Mouse (Mus musculus): ENCODE results near the gene Slc27a3. TPM values are rescaled to one million over a fixed set of nuclear protein-coding genes. Genes with fewer than 3 reads are reported as not detected.

Slc27a3 gene
- 1 to 10 TPM in 2 of 4 experiments, under 1 TPM in 2; 0.65 to 1.1 (median 0.96) TPM for total RNA-seq (2022)

- DNase-seq (ENCODE audit: low spot score in 2 of 2): peak in 1 of 2 experiments; percentile 31
These were observed at the start of gene Slc27a3 for GRCm38 (mm10) chr3:90389511-90390490. Slc27a3 (minus strand) TSS chr3:90389938.

GRCm38 (mm10) chr3:90437131-90437530 lies 47.4 kb upstream of the Slc27a3 start:
- no peak for DNase-seq (ENCODE audit: low spot score in 2 of 2)

DNA sequence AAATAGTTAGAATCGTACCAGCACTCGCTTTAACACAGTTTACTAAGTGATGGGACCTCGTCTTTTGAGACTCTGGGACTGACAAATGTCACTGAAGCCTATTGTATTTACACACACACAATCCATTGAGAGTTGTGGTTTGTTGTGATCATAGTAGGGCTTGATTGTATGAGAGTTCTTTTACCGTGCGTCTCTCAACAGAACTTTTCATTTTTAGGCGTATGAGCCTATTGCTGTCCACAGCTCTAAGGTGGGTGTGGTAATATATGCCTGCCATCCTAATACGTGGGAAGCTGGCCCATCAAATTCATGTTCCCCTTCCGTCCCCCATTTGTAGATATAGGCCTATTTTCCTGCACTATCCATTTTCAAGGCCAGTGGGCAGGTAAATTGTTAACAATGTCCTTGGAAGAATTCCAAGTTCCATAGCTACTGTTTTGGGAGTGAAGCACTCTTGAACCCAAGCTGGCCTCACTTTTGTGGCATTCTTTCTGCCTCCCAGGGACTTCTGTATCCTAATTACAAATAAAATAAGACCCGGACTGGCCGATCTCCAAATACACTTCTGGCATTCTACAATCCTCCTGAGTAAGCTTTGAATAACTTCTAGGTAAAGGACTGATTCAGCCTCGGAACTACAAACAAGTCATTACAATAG lies 44.5 kb upstream of the Slc27a3 start:
- no peak for DNase-seq (ENCODE audit: low spot score in 2 of 2)

- peak; percentile 100 for DNase-seq (ENCODE audit: low spot score in 2 of 2)
These were observed 43.8 kb upstream of the Slc27a3 start, which contains the start of gene Ints3 for GRCm38 (mm10) chr3:90433381-90434020. Ints3 (minus strand) TSS chr3:90433622.

GRCm38 (mm10) chr3:90432811-90433219 lies 43.1 kb upstream of the Slc27a3 start:
- DNase-seq (ENCODE audit: low spot score in 2 of 2): peak; percentile 13 to 15

GRCm38 (mm10) chr3:90432348-90432747 lies 42.6 kb upstream of the Slc27a3 start:
- DNase-seq (ENCODE audit: low spot score in 2 of 2): no peak

- no peak for DNase-seq (ENCODE audit: low spot score in 2 of 2)
These were observed 39.8 kb upstream of the Slc27a3 start for GRCm38 (mm10) chr3:90429576-90429975.

- DNase-seq (ENCODE audit: low spot score in 2 of 2): no peak
These were observed 38.4 kb upstream of the Slc27a3 start for GRCm38 (mm10) chr3:90428186-90428585.

DNA sequence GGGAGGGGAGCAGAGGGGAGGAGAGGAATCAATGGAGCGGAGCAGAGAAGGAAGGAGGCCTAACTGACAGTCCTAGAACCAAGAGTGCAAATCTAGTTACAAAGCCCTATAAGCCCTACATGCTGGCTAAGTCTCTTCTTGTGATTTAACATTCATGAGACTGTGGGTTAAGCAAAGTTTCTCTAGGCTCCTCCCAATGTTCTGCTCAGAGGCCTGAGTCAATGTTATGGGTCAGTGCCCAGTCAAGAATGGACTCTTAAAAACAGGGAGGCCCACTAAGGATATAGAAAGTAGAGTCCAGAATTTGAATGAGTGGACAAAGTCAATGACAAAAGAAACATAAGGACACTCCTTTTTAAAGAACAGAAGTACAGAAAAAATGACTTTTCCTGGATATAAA lies 37.8 kb upstream of the Slc27a3 start:
- DNase-seq (ENCODE audit: low spot score in 2 of 2): no peak

DNA sequence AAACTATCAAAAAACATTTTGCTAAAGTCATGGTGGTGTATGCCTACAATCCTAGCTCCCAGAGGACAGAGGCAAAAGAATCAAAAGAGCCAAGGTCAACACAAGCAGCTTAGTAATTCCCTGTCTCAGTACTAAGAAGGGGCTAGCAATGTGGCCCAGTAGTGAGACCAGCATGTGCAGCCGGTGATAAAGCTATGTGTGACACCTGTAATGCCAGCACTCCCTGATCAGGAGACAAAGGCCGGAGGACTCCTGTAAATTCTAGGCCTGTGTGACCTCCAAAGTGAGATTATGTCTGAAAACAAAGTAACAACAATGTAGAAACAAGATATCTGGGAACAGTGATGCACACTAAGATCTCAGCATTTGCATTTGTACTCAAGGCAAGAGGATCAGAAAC lies 35.8 kb upstream of the Slc27a3 start:
- no peak for DNase-seq (ENCODE audit: low spot score in 2 of 2)

- no peak for DNase-seq (ENCODE audit: low spot score in 2 of 2)
These were observed 33.8 kb upstream of the Slc27a3 start for GRCm38 (mm10) chr3:90423549-90423948.

DNA sequence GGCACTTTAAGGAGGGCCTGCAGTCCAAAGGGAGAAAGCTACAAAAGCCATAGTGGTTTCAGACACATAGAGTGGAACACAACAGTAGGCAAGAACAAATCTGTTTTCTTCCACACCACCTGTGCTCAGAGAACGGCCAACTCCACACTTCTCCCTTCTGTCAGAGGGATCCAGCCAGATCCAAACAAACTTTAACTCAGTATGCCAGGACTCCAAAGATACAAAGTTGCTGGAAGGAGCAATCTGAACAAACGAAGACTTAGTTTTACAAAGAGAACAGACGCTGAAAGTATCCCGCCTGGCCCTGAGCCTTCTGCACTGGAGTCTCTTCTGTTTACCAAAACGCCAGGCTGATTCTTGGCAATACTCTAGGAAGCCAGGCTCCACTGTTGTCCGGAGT lies 31.0 kb upstream of the Slc27a3 start:
- DNase-seq (ENCODE audit: low spot score in 2 of 2): no peak

DNA sequence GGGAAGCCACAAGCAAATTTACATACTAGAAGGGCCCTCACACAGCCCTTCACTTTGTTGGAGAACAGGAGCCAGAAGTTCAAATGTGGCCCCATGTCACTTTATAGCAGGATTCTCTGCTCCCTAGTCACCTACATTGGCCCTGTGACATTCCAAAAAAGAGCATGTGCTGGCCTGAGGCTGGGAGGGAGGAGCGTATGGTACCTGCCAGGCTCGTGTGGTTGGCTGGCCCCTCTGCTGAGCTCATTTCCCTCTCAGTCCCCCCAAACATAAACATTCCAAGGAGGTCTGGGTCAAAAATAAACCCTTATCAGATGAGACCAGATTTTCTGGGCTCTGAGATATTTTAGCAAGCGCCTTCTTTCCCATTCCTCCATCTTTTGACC lies 23.3 kb upstream of the Slc27a3 start:
- DNase-seq (ENCODE audit: low spot score in 2 of 2): no peak

DNA sequence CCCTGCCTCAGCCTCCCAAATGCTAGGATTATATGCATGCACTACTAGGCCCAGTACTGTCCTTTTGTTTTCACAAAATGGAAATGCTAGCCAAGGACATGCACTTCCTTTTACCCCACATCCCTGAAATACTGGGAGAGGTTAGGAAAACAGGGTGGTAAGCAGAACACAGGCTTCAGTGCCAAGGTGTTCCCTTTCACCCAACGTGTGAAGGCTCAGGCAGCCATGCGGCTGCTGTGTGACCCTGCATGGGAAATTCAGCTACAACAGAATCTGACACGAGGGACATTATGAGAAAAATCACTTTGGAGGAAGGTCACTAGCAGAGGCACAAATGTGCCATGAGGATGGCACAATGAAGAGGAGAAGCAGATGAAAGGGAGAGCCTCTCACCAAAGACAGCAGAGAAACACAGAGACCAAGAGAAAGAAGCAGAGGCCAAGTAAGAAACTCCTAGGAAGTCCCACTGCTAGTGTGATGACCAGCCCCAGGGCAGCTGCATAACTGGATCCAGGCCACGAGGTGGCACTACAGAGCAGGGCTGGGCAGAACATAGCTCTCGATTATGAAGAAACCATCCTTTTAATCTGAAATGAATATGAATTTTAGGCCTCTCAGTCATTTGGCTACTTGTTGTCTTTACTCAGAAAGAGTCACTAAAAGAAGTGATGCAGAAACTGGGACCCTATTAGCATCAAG lies 22.7 kb upstream of the Slc27a3 start:
- peak; percentile 54 to 55 for DNase-seq (ENCODE audit: low spot score in 2 of 2)

DNA sequence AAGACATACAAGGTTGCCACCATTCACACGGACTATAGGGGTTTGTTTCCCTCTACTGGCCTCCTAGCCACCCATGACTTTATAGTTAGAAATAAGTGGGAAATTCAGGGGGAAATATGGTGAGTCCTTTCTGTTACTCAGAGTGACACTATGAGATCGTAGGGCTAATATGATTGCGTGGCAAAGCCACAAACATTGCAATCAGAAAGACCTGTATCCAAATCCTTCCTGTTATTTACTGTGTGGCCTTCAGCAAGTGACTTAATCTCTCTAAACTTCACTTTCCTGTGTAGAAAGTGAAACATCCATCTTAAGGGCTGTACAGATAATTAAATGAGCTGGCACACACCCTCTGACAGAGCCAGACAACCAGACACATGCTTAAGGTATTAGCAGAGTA lies 19.0 kb upstream of the Slc27a3 start:
- DNase-seq (ENCODE audit: low spot score in 2 of 2): no peak

DNA sequence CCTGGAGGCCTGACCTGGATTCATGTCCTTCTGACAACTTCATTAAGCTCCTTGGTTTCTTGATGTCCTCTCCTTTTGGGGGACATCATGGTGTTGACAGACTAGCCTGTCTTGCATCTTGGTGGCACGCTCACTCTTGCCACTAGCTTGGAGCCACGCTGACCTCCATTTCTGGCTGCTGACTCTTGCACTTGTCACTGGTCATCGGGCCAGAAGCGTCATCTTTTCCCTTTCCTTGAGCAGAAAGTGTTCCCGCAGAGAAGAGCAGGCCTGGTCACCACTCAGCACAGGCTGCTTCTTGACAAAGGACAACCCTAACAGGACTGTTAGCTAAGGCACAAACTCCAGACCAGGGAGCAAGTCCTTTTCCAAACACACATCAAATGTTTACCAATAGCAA lies 16.7 kb upstream of the Slc27a3 start:
- no peak for DNase-seq (ENCODE audit: low spot score in 2 of 2)

DNA sequence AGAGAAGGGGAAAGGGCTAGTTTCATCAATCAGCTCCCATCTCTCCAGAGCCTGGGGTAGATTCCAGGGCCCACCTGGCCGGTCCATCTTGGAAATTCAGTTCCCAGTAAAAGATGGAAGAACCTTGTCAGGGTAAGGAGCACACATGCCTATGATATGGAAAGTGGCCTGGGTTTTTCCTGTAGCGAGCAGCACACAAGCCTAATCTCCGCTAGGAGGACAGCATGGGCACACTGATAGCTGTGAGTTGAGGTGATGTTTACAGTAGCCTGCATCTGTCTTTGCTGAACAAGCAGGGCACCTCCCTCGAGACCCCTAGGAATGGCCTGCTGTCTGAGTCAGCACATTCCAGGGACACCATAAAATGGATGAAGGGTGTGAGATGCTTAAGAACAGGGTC lies 14.9 kb upstream of the Slc27a3 start:
- DNase-seq (ENCODE audit: low spot score in 2 of 2): no peak

GRCm38 (mm10) chr3:90404121-90404520 lies 14.4 kb upstream of the Slc27a3 start:
- DNase-seq (ENCODE audit: low spot score in 2 of 2): no peak

DNA sequence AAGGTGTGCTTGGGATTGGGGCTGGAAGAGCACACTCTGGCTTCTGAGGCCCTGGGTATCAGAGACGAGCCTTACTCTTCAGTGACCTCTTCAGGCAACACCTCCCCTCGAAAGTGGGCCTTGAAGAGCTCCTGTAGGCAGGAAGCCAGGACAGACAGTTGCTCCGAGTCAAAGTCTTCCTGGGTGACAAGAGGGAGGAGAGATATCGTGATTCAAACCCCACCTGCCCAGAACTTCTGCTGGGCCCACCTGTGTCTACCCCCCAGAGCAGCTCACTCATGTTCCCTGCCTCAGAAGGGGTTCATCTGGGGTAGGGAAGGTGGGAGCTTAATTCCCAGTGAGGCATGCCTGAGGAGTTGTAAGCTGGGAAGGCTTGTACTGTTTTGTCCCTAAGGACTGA lies 11.3 kb upstream of the Slc27a3 start:
- no peak for DNase-seq (ENCODE audit: low spot score in 2 of 2)

DNA sequence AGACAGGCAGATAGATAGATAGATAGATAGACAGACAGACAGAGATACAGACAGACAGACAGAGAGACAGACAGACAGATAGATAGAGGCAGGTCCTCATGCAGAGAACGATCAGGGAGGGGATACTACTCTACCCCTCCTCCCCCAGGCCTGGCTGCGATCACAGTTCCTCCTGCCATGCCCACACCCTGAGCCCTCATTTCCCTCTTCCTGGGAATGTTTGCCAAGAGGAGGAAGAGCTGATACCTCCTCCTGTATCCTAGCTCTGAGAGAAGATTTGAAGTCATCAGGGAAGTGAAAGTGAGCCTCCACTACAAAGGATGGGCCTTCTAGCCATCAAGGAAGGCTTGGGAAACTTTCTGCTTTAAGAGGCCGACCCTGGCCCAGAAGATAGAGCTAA lies 5.9 kb upstream of the Slc27a3 start:
- DNase-seq (ENCODE audit: low spot score in 2 of 2): no peak

DNA sequence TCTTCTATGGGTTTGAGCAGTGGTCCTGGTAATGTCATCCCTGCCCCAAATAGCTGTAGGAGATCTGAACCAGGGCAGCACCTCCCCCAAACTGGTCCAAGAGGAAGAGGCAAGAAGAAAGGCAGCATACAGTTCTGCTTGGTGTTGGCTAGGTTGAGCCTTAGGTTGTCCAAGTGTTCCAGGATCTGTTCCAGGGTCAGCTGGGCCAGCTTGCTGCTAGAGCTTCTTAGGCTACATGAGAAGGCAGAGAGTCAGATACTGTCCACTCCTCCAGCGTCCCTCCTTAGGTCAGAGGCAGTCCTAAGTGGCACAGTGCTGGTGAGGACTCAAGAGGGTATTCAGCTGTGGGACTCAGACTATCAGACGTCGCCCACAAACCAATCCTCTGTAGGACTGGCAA lies 2.9 kb upstream of the Slc27a3 start:
- DNase-seq (ENCODE audit: low spot score in 2 of 2): peak; percentile 57 to 60
